Mouse (Mus musculus) left cerebral cortex, postnatal 4 days (tissue): ENCODE data around the gene Unc5a. TPM values are rescaled to one million over a fixed set of nuclear protein-coding genes. Genes with fewer than 3 reads are reported as not detected.

Source experiments
- DNase-seq: peaks from one replicate; pipeline ENCODE4 v3.0.0-alpha.2; 2022
- intact Hi-C: fragments of 180-260 bp; cut with DNase I; formaldehyde crosslinking; loops from one replicate; pipeline ENCODE4 v1.15.1; 2025
- total RNA-seq, 2 experiments: library from RNA; stranded (reverse); gene quantifications; 2 replicates each; pipeline ENCODE4 v1.2.3; 2021

Gene Unc5a
- total RNA-seq, 2 experiments from 2014 or later = 51.7 to 52.6 TPM

DNA sequence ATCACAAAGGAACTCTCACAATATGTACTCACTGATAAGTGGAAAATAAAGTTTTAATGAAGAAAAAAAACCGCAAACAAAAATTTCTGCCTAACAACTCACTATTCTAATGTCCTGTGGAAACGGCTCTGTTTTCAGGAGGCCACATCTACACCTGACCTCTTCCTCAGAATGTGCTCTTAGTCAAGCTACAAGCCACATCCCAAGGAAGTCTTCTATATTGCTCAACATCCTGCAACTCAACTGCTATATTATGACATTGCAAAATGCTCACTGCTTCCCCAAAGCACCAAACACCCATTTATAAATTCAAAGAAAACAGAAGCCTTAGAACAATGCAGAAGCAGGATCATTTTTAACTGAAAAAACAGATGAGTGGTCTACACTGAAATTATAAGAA, 90.8 kb downstream of the Unc5a start:
- intact Hi-C loops = no loop called here
- no peak for DNase-seq

DNA sequence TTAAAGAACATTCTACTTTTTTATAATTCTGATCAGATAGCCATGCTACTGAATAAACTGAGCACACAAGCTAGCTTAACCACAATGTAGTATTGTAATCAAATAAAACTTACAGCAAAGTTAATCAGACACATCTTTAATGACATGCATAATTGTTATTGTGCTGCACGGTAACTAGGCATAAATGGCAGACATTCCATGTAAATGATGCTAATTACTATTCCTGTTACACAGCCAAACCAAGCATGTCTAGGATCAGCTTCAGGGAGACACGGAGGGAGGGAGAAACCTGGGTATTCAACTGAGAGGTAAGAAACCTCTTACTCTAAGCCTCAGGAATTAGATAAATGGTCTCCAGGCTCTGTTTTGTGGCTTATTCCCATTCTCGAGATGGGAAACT, 98.5 kb downstream of the Unc5a start:
- intact Hi-C loops = no loop called here
- no peak for DNase-seq

Other genes with a start within 250 kb of the Unc5a start
- under 1 TPM; 0.12 to 0.26 TPM for gene Cdhr2, start 247.9 kb upstream of the Unc5a start, total RNA-seq
- 100 to 1,000 TPM; 277 to 278 TPM for gene Gprin1, start 199.5 kb upstream of the Unc5a start, total RNA-seq
- gene Sncb, start 182.8 kb upstream of the Unc5a start, total RNA-seq = 100 to 1,000 TPM; 331 to 383 TPM
- not detected for gene Eif4e1b, start 165.4 kb upstream of the Unc5a start, total RNA-seq
- gene Tspan17, start 160.0 kb upstream of the Unc5a start, total RNA-seq = 10 to 100 TPM; 41.2 to 63.8 TPM
- gene Hk3, start 72.0 kb downstream of the Unc5a start, total RNA-seq = 1 to 10 TPM; 1.1 to 1.3 TPM
- 10 to 100 TPM; 18.3 to 21.4 TPM for gene Uimc1, start 150.9 kb downstream of the Unc5a start, total RNA-seq
- 10 to 100 TPM; 42.8 to 45.8 TPM for gene Zfp346, start 155.9 kb downstream of the Unc5a start, total RNA-seq
- gene Gm17617, start 184.1 kb downstream of the Unc5a start, total RNA-seq = not detected
- gene Fgfr4, start 203.2 kb downstream of the Unc5a start, total RNA-seq = 1 to 10 TPM; 1.1 TPM